Mouse (Mus musculus) testis, adult 2 months (tissue): ENCODE data around the gene Htatsf1.

Experiments used
- CTCF ChIP-seq: fragments of 200-500 bp; IDR thresholded peaks from 2 replicates; pipeline ENCODE4 v1.5.1; 2012; ENCODE audit warnings: low read depth, mild to moderate bottlenecking, inconsistent platforms, low read length, moderate library complexity; ENCODE audit not compliant: control insufficient read depth, insufficient read depth, insufficient replicate concordance
- POLR2A ChIP-seq: fragments of 200-500 bp; IDR thresholded peaks from 2 replicates; pipeline ENCODE4 v1.6.1; 2012; ENCODE audit warnings: low read depth, mild to moderate bottlenecking, inconsistent platforms, low read length, moderate library complexity; ENCODE audit not compliant: control insufficient read depth

DNA sequence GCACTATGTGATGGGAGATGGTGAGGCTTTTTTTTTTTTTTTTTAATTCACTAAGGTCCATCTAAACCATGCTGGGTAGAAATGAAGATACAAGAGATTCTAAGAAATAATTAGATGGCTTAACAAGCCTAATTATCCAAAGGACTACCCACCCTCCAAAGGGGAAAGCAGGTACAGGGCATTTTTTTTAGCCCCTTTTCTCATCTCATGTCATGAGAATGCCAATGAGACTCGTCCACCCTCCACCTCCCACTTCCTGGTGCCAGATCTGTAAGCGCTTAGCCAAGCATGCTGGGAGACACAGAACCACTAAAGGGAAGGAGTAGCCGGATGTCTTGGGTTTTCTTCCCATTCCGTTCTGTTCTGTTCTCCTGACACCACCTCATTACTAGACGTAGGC, 10.6 kb upstream of the Htatsf1 start, which contains the start of gene Brs3:
- TF ChIP-seq CTCF, result no peak
- TF ChIP-seq POLR2A, result no peak
